Mouse (Mus musculus) R1 (cell line): ENCODE measurements around the gene Zfp583.

Source experiments
- DNase-seq: peaks from one replicate; pipeline ENCODE4 v3.0.0-alpha.2; 2018; ENCODE audit warnings: low read depth, low spot score

Gene Zfp583

DNA sequence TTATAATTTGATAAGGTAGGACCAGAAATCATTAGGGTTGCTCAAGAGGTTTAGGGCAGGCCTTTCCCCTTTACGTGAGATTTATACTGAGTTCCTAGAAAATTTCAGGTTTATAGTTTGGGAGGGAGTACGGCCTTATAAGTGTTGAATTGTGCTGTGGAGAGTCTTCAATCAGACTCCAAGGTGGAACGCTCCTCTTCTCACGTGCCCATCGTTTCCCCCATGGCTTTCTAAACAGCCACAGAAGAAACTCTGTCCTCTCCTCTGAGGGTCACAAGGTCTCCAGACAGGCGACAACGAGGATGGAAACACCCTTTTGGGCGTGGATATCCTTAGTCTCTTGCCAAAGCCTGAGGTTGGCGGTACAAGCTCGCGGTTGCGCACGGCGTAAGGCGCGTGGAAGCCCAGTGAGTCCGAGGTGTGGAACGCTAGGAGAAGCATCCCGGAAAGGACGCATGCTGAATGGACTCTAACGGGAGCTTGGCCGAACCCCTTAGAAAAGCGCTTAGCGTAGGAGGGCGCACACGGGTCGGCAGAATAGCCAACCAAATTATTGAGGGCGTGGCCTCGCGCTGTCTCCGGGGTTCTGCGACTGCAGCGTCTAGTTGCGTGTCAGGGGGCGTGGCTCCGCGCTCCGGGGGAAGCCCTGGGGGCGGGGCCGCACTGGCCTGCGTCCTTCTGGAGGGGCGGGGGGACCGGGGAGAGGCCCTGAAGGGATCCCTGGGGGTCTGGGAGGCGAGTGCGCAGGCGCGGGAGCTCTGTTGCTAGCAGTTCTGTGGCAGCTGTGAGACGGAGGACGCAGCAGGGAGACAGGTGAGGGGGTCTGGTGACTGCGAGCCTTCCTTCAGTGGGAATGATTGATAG, 45.0 kb downstream of the Zfp583 start, which contains the start of gene Zfp667:
Zfp667 (plus strand) TSS at position 738 of the 864 bp plus-strand sequence.
- DNase-seq = peak; percentile 98

GRCm38 (mm10) chr7:6285366-6285765, 45.7 kb downstream of the Zfp583 start:
- no peak for DNase-seq

- DNase-seq = no peak
Measured at GRCm38 (mm10) chr7:6284442-6285012, 46.6 kb downstream of the Zfp583 start.

- peak; percentile 93 for DNase-seq
Measured at GRCm38 (mm10) chr7:6283451-6284075, 47.5 kb downstream of the Zfp583 start.

DNA sequence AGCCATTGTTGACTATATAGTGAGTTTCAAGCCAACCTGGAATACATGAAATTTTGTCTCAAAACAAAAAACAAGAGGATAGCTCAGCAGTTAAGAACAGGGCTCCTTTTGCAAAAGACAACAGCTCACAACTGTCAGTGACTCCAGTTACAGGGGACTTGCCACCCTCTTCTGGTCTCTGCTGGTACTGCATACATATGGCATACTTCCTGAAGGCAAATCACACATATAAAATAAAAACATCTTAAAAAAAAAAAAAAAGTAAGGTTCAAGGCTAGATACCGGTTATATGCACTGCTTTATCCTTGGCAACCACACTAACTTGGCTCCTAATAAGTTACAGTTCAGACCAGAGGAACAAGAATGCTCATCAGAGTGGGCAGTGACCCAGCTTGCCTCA, 48.3 kb downstream of the Zfp583 start:
- peak; percentile 85 for DNase-seq

- no peak for DNase-seq
Measured at GRCm38 (mm10) chr7:6277906-6278305, 53.2 kb downstream of the Zfp583 start.

- DNase-seq = peak; percentile 90
Measured at GRCm38 (mm10) chr7:6265695-6266094, 65.4 kb downstream of the Zfp583 start.
